Mouse (Mus musculus): Measurements from ENCODE around the gene Cfdp1. TPM values are rescaled to one million over a fixed set of nuclear protein-coding genes. Genes with fewer than 3 reads are reported as not detected.
A peak's percentile ranks its signal among the peaks of the same experiment; 100 is the strongest.

The Cfdp1 gene
- total RNA-seq, 2 experiments from 2014 or later: 69.5 to 76.7 TPM

GRCm38 (mm10) chr8:111796528-111796927 lies 57.6 kb downstream of the Cfdp1 start:
- DNase-seq: peak in 1 of 2 experiments; percentile 67

GRCm38 (mm10) chr8:111793324-111793917 lies 60.7 kb downstream of the Cfdp1 start:
- no peak for DNase-seq

- no peak for DNase-seq
Observed at GRCm38 (mm10) chr8:111789639-111790038, 64.5 kb downstream of the Cfdp1 start.

- DNase-seq: no peak
Observed at GRCm38 (mm10) chr8:111789200-111789599, 64.9 kb downstream of the Cfdp1 start.

GRCm38 (mm10) chr8:111788497-111788896 lies 65.6 kb downstream of the Cfdp1 start:
- no peak for DNase-seq

- no peak for DNase-seq
Observed at GRCm38 (mm10) chr8:111788085-111788484, 66.0 kb downstream of the Cfdp1 start.

- DNase-seq: peak; percentile 50 to 63
Observed at GRCm38 (mm10) chr8:111787683-111788082, 66.4 kb downstream of the Cfdp1 start.

- DNase-seq: no peak
Observed at GRCm38 (mm10) chr8:111786701-111787588, 67.1 kb downstream of the Cfdp1 start.

GRCm38 (mm10) chr8:111786116-111786515 lies 68.0 kb downstream of the Cfdp1 start:
- no peak for DNase-seq

GRCm38 (mm10) chr8:111782671-111783394 lies 71.3 kb downstream of the Cfdp1 start:
- no peak for DNase-seq

GRCm38 (mm10) chr8:111782161-111782560 lies 71.9 kb downstream of the Cfdp1 start:
- no peak for DNase-seq

- no peak for DNase-seq
Observed at GRCm38 (mm10) chr8:111780697-111781424, 73.2 kb downstream of the Cfdp1 start.

- DNase-seq: peak; percentile 84 to 87
Observed at GRCm38 (mm10) chr8:111779690-111780089, 74.4 kb downstream of the Cfdp1 start.

- peak; percentile 49 to 64 for DNase-seq
Observed at GRCm38 (mm10) chr8:111778801-111779200, 75.3 kb downstream of the Cfdp1 start.

GRCm38 (mm10) chr8:111776492-111776891 lies 77.6 kb downstream of the Cfdp1 start:
- no peak for DNase-seq

- DNase-seq: no peak
Observed at GRCm38 (mm10) chr8:111775766-111776165, 78.3 kb downstream of the Cfdp1 start.

GRCm38 (mm10) chr8:111773476-111773875 lies 80.6 kb downstream of the Cfdp1 start:
- no peak for DNase-seq

GRCm38 (mm10) chr8:111773057-111773456 lies 81.0 kb downstream of the Cfdp1 start:
- DNase-seq: no peak

GRCm38 (mm10) chr8:111772083-111772482 lies 82.0 kb downstream of the Cfdp1 start:
- peak; percentile 53 to 60 for DNase-seq

GRCm38 (mm10) chr8:111771625-111772020 lies 82.5 kb downstream of the Cfdp1 start:
- DNase-seq: no peak

GRCm38 (mm10) chr8:111770958-111771624 lies 83.0 kb downstream of the Cfdp1 start:
- DNase-seq: no peak

All from adrenal gland, postnatal 36 days (tissue).